Mouse (Mus musculus) common myeloid progenitor, adult 5-6 weeks (primary cell): ENCODE results near the gene Btnl9. TPM values are rescaled to one million over a fixed set of nuclear protein-coding genes. Genes with fewer than 3 reads are reported as not detected.
A peak's percentile ranks its signal among the peaks of the same experiment; 100 is the strongest.
"Not testable (repeated sequence)": the region's sequence is repeated elsewhere in the genome, so short reads cannot be mapped to it uniquely, and the experiment has no call there.

Experiments used
- ATAC-seq: replicated peaks from 2 replicates; pipeline ENCODE4 v1.8.0; 2016; ENCODE audit warnings: low read depth, mild to moderate bottlenecking, moderate TSS enrichment, inconsistent platforms; ENCODE audit not compliant: poor library complexity, severe bottlenecking
- total RNA-seq: library from RNA; stranded (forward); fragments of 200-1000, 187-1606 nt; gene quantifications from 2 replicates; pipeline ENCODE4 v1.2.3, GENCODE M21; 2017

The Btnl9 gene
- total RNA-seq: 11.1 and 13.6 TPM in 2 replicates

DNA sequence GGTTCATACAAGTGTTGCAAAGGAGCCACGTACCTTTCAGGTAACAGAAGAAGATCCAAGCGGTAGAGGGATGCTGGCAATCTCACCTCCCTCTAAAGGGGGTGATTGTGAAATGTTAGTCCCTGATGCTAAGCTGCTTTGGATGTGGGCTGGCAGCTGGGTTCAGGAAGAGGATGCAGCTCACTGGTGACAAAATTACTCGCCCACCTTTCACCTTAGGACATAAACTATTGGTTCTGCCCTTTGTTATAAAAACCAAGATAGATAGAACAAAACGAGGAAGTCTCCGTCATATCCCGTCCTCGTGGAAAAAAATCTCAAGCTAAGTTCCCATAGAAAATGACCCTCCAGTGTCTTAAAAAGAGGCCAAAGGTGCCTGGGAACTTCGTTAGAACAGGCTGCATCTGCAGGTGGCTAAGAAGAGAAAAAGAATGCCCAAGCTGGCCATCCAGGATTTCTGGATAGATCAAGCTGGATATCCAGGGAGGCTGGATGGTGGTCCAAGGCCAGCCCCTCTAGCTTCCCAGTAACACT, at the start of gene Btnl9:
Gene Btnl9 (minus strand): TSS at position 205 of the 534 bp plus-strand sequence.
- no peak for ATAC-seq

DNA sequence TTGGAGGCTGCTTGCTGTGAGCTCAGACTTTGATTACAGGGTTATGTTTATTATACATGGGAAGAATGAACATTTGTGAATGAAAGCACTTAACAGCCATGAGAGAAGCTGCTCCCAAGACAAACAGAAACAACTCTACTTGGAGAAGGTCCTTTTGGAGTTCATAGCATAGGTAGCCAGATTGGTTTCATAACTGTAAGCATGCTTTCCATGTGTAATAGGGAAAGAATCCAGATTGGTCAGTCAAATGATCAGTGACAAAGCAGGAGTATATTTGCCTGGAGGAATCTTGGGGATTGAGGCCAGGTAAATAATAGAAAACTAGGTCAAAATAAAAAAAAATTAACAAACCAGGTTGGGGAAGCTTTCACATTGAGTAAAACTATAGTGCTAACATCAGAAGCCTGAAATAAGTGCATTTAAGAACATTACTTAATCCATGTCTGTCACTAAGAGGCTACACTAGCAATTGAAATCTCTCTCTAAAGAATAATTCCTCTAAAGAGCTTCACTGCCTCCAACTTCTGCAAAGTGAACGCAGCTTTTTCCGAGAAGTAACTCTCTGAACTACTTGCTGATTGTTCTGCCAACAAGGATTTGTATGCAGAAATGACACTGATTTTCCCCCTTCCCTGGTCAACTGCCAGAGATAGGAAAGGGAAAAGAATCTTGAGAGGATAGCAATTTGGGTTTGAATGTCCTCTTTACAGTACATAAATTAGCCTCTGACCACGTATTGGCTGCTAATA, 48.7 kb upstream of the Btnl9 start:
- ATAC-seq: peak; percentile 50; the same call in 1 of the 2 replicates

DNA sequence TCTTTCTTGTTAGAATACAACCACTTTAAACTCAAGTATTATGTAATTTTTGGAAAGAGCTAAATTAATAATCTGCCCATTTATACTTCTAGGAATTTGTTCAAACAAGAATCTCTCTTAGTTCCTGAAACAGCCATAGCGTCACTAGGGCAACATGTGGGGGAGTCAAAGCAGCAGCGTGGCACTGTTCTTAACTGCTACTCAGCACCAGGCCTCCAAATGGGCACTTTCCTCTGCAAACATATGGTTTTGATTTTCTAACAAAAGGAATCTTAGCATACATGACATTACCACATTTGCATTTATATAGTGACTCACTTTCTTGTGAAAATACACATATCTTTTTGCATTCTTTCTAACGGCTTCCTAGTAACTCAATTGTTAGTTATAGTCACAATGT, 45.8 kb upstream of the Btnl9 start:
- ATAC-seq: no peak

DNA sequence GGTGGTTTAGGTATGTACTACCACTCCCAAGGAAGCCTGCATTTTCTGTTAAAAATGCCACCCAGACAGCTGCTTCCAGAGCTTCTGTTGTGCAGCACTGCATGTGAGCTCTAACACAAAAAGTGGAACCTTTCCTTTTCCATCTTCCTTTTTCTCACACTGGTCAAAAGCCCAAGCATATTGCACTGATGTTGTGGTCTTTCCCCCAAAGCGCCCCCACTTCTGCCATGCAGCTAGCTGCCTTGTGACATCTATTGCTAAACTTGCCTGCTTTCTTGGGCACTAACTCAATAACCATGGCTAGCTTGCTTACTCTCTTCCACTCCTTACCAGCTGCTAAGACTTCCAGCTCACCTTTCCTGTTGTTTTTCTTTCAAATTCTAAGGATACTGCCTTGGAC, 37.5 kb upstream of the Btnl9 start:
- peak; percentile 54; the same call in 1 of the 2 replicates for ATAC-seq

DNA sequence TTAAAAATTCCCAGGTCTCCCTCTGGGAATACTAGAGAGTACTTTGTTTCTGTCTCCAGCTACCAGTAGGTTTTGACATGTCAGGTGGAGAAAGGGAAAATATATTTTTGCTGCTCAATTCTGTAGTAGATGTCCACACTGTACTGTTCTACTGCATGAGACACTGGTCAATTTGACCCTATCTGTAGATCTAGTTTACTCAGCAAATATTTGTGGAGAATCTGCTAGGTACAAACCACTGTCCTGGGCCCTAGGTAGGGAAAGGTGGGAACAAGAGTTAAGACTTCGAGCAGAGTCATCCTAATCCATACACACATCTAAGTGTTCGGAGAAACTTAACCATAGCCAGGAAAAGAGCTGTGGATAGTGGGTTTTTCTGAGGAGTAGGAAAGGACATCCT, 32.3 kb upstream of the Btnl9 start:
- no peak for ATAC-seq

DNA sequence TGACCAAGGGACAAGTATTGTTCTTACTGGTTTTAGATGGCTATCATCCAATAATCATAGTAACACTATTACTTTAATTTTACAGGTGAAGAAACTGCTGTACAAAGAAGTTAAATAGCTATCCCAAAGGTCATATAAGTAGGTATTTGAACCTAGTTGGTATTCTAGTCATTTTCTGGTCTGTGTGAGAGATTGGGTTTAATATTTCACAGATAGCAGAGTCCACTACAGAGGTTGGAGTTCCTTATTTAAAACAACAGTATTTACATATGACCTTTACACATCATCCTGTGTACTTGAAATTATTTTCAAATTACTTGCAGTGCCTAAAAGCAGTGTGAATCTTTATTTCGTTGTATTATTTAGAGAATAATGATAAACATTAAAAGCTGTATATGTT, 26.5 kb upstream of the Btnl9 start:
- ATAC-seq: no peak

DNA sequence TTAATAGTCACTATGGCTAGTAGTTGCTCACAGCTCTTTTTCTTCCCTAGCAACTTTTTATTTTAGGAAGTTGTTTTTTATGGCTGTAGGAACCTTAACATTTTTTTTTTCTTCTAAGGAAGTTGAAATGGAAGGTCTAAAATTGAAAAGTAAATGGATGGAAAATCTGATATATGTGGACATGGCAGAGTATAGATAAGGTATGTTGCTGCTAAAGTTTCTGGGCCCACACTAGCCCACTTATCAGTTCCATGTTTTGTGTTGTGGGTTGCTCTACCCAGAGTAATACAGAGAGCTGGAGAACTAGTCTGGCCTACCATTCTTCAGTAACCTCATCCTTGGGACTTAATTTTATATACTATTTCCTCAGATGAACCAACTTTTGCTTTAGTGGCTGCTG, 25.6 kb upstream of the Btnl9 start:
- 0 out of 2 replicates have a peak, but pooled peaks have one; percentile 39 for ATAC-seq

DNA sequence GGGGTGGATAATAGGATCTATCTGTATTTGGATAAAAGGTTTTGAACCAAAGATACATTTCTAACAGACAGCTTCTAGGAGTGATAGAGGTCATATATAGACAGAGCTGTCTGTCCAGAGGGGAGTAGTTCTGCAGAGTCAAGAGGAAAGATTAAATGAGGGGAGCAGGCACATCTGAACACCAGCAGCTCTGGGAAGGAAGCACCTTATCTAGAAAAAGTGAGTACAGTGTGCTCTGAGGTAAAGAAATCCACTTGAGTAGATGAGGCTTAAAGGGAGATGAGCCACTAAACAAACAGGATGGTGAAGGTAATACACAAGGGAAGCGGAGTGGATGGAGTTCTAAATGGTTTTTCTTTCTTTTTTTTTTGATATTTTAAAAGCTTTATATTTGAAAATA, 20.5 kb upstream of the Btnl9 start:
- no peak for ATAC-seq

DNA sequence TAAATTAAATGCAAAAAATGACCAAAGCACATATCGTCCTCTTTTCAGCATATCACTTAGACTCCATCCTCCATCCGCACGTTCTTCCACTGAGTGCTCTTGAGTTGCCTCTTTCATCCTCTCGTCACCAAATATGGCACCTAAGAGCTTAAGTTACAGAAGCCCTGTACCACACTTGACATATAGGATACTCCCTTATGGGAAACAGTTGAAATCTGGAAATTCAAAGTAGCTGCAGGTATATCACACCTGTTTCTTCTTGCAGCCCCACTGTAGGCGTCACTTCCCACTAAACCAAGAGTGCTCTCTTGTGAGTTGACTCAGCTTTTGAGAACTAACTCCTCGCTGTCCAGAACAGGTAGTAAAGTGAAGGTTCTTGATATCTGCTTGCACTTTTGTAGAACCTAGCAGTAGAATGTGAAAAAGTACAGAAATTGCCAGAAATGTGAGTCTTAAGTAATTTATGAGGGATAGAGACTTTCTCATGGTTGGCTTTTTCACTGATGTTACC, 18.2 kb upstream of the Btnl9 start:
- ATAC-seq: no peak

DNA sequence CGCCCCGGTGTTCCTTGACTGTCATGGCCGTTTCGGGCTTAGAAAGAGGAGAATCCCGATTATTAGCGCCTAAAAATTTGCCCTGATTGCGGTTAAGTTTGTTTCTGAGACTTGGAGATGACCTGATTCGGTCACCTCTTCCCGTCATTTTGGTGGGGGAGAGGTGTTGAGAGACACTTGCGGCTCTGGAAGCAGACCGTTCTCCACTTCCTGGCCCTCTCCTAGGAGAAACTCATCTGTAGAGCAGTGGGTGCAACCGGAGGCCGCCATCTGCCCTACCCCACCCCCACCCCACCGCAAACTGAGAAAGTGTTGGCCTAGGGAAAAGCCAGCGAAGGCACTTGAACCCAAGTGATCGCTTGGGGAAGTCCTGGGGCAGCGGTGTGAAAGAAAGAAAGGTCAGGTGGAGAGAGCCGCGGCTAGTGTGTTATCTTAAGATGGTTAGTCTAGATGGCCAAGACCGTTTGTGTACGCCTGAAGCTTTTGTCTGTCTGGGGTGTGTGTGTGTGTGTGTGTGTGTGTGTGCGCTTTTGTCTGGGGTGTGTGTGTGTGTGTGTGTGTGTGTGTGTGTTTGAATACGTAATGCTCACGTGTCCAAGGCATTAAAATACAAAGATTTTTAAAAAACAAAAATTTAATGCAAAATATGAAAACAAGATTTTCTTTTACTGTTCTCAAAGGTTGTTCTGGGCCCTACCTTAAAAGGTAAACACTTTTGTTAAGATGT, 17.0 kb upstream of the Btnl9 start:
- ATAC-seq: peak; percentile 41

DNA sequence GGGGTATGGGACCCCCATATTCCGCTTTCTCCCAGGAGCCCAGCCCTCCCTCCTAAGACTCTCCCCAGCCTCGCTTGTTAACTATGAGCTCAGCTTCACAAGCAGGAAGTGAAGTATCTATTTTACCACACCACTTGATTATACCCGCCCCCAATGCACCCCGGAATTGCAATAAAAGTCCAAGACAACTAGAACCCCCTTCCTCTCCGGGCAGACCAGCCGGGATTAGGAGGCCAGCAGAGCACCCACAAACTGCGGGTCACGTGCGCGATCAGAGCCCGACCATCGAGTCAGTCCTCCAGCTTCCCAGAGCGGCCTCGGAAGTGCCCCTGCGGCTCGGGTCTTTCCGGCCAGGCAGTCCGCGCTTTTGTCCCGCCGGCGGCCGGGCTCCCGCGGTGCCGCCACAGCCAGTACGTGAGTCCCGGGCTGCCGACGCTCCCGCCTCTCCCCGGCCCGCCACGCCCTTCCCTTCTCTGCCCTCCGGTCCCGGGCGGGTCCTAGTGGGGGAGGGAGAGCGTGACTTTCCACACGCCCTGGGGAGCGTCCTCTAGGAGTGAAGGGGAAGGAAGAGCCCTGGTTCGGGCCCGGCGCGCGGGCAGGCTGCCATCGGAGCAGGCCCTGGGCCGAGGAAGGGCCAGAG, 16.3 kb upstream of the Btnl9 start, which contains the start of gene Zfp62:
Gene Zfp62 (plus strand): TSS at position 164 of the 640 bp plus-strand sequence.
- peak; percentile 77 for ATAC-seq

DNA sequence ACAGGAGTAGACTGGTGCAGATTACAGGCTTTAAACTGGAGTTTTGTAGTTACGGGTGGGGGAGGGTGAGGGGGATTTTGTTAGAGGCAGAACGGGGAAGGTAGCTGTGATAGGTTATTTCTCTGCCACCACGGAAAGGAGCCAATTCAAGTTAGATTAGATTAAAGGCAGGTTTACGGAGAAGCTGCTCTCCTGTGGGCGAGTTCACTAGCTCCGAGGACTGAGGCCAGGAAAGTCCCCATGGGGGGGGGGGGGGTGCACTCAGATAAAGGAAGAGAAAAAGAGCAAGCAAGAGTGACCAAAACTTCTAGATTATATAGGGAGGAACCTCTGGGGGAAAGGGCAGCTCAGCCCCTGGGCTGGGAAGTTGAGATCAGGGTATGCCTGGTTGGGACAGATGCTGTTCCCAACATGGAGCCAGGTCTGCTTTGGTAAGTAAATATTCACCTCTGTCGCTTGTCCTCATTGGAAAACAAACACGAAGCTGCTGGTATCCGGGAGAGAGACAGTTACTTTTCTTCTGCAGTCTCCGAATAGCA, 15.6 kb upstream of the Btnl9 start:
- ATAC-seq: 0 out of 2 replicates have a peak, but pooled peaks have one; percentile 2

DNA sequence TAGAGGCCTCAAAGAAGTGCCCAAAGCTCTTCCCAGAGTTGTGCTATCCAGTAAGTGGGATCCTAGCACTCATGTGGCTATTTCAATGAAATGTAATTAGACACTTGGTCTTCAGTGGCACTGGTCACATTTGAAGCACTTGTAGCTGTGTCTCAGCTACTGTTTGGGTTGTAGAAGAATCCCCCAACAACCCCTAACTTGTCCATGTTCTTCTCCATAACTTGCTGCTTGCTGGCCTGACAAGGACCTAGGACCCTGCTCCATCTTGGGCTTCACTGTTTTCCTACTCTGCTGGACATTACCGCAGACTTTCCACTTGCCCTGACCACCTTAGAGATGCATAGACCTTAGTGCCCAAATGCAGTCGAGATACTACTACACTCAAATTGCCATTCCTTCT, 15.1 kb upstream of the Btnl9 start:
- ATAC-seq: no peak

DNA sequence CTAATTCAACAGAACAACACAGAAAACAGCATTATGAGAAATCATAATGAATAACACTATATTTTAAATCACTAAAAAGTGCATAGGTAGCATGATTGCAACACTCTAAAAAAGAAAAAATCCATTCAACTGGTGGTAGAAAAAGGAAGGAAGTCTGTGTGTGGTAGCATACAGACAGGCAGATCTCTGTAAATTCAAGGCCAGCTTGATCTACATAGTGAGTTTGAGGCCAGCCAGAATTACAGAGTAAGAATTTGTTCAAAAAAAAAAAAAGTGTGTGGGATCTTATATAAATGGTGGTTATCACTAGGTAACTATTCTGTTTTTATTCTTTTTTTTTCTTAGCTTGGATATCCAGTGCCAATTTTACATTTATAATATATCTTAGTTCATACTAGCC, 14.2 kb upstream of the Btnl9 start:
- 0 out of 2 replicates have a peak, but pooled peaks have one; percentile 10 for ATAC-seq

DNA sequence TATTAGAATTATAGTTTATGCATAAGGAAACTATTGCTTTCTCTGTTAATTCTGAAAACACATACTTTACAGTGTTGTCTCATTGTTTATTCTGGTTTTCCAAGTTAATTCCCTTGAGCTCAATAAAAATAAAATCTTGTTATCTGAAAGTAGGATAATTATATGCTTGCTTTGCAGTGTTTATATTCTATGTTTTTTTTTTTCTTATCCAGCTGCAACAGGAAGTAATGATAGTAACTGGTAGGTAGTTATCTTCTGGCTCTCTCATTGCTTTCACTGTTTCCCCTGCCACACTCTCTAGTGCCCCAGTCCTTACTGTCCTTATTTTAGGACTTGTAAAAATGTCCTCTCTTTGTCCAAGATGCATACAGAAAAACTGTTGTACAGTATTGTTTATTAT, 13.7 kb upstream of the Btnl9 start:
- ATAC-seq: no peak

DNA sequence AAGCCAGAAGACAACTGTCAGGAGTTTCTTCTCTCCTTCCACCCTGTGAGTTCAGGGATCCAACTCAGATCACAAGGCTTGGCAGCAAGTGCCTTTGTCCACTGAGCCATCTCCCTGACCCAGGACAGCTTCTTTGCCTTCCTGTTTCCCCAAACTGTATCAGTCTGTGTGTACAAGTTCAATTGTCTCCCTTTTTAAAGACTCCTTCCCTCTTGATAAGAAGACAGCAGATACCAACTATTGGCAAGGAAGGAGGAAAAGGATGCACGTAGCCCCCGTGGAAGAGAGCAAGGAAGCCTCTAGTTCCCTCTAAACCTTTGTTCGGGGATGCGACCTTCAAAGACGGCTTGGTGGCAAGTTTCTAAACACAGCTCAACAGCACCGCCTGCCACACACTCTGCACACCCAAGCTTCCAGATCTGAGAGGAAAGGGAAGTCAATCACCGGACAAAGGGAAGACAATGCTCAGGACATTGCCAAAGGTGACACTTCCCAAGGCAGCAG, 8.9 kb upstream of the Btnl9 start:
- peak; percentile 22; the same call in 1 of the 2 replicates for ATAC-seq

DNA sequence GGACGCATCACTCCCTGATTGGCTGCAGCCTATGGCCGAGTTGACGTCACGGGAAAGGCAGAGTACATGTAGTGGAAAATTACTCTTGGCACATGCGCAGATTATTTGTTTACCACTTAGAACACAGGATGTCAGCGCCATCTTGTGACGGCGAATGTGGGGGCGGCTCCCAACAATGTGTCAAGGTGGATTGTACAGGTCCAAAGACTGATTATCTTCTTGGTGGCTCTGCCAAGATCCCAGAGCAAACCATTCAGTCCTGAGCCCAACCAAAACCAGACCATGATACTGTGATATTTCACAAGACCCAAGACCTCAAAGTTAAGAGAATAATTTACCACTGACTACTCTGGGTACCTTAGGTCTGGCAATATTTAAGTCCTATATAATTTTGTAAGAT, 7.8 kb upstream of the Btnl9 start:
- ATAC-seq: not testable (repeated sequence)

DNA sequence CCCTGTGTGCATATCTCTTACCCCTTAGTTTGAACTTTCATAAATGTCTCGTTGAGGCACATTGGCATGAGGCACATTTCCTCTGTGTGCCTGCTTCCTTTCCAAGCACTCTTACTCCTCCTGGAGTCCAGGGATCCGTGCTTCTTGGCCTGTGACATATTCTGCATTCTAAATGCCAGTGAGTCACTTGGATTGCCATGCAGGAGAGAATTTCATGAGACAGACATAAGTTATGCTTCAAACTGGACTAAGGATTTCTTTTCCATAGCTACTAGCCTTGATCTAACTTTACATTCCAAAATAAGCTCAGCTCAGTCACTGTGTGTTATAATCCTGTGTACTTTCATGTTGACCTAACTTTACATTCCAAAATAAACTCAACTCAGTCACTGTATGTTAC, 4.1 kb upstream of the Btnl9 start:
- ATAC-seq: no peak

DNA sequence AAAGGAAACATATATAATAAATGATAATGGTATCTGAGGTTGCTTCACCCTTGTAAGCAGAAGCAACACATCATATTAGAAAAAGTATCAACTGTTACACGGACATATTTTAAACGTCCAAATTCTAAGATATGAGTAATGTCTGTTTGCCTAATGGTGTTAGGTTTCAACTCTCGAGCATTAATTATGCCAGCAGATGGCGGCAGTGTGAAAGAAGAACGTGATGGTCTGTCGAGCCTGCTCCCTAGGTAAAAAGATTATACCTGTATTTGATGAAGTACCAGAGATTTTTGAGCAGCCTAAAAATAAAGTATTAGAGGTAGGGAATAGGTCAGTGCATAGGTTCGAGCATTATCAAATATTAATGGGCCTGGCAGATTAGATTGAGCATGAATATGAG, 2.8 kb upstream of the Btnl9 start:
- ATAC-seq: peak; percentile 77

DNA sequence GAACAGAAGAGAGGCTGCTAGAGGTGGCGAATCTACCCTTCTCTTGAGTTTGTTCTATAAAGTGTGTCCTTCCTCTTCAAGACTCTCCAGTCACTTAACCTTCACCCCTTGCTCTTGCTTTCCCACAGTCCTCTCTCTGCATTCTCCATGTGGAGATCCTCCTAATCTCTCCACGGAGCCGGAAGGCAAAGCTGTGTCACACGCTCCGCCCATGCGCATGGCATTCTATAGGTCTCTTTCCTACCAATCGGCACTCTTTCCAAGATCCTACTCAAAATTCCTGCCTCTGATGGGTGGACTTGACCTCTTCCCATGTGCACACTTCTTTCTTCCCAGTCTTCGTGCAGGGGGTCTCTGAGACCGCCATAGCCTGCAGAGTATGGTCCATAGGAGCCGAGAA, 742 bp upstream of the Btnl9 start:
- ATAC-seq: no peak
